Mouse (Mus musculus) heart, embryonic 15.5 days (tissue): Measurements from ENCODE around the gene Pi4k2a. TPM values are rescaled to one million over a fixed set of nuclear protein-coding genes. Genes with fewer than 3 reads are reported as not detected.

Experiments used
- ATAC-seq: fragments of 200-750 bp; cut with Nextera tagmentation; replicated peaks from 2 replicates; pipeline ENCODE4 v1.8.0; 2017; ENCODE audit warnings: low read depth, moderate TSS enrichment; ENCODE audit not compliant: insufficient number of reproducible peaks, insufficient read depth, low FRiP score
- H3K27ac ChIP-seq: fragments of 300-500 bp; sonication (generic); 2 replicates; pipeline ENCODE4 v1.5.1; 2015; ENCODE audit warnings: mild to moderate bottlenecking, inconsistent platforms
- H3K27me3 ChIP-seq: fragments of 300-500 bp; sonication (generic); 2 replicates; pipeline ENCODE4 v1.6.1; 2015; ENCODE audit warnings: inconsistent platforms
- H3K36me3 ChIP-seq: fragments of 300-500 bp; sonication (generic); 2 replicates; pipeline ENCODE4 v1.6.1; 2015; ENCODE audit warnings: mild to moderate bottlenecking, inconsistent platforms
- H3K4me1 ChIP-seq: fragments of 300-500 bp; sonication (generic); replicated peaks from 2 replicates; pipeline ENCODE4 v1.6.1; 2015; ENCODE audit warnings: inconsistent platforms
- H3K4me2 ChIP-seq: fragments of 300-500 bp; sonication (generic); 2 replicates; pipeline ENCODE4 v1.6.1; 2015; ENCODE audit warnings: inconsistent platforms, mild to moderate bottlenecking, moderate library complexity
- H3K4me3 ChIP-seq: fragments of 300-500 bp; sonication (generic); 2 replicates; pipeline ENCODE4 v1.5.1; 2015; ENCODE audit warnings: mild to moderate bottlenecking, inconsistent platforms
- H3K9ac ChIP-seq: fragments of 300-500 bp; sonication (generic); 2 replicates; pipeline ENCODE4 v1.6.1; 2015; ENCODE audit warnings: mild to moderate bottlenecking, inconsistent platforms
- H3K9me3 ChIP-seq: fragments of 300-500 bp; sonication (generic); replicated peaks from 2 replicates; pipeline ENCODE4 v1.6.1; 2016; ENCODE audit warnings: inconsistent platforms
- WGBS: fragments of 180-500 bp; shearing (Covaris S2); methylation state at CpG from one replicate; pipeline ENCODE4 v1.1.7; 2015; ENCODE audit warnings: mixed read lengths; 5-methylcytosine and 5-hydroxymethylcytosine counted together
- polyA plus RNA-seq: library from polyadenylated mRNA; unstranded; fragments of >200 nt; fragmentation: Nextera tagmentation; extraction: Ambion mirVana; gene quantifications from 2 replicates; pipeline ENCODE4 v1.2.1, GENCODE M21; 2015

Pi4k2a gene
- polyA plus RNA-seq, 1 experiment from 2014 or later = 13.3 TPM

- no peaks in the 10 kb centered on the region for H3K9me3 ChIP-seq
- H3K27me3 ChIP-seq = no peaks in the 10 kb centered on the region
- H3K9ac ChIP-seq = peak overlapping the region; percentile 88; the same call in 1 of the 2 replicates
- H3K27ac ChIP-seq = peak overlapping the region; percentile 91
- 88% methylated on average over 9 of the region's 9 CpGs for WGBS
- peaks cover 52% of the 10 kb centered on the region for H3K4me1 ChIP-seq
- peak overlapping the region; percentile 79; the same call in 1 of the 2 replicates for H3K4me3 ChIP-seq
- no peak for ATAC-seq
- no peaks in the 10 kb centered on the region for H3K36me3 ChIP-seq
- peak overlapping the region; percentile 90 for H3K4me2 ChIP-seq
Observed at GRCm38 (mm10) chr19:42146276-42147010, 56.2 kb downstream of the Pi4k2a start.

- peaks cover 57% of the 10 kb centered on the region for H3K4me1 ChIP-seq
Observed at GRCm38 (mm10) chr19:42147170-42147768, 57.0 kb downstream of the Pi4k2a start, which contains the start of gene Marveld1. Gene Marveld1, plus strand, starts transcription at chr19:42147400.

GRCm38 (mm10) chr19:42147769-42148568, 57.7 kb downstream of the Pi4k2a start:
- peak; percentile 40 for ATAC-seq
- Histone ChIP-seq H3K4me1 (peaks cover 57% of the 10 kb centered on the region), H3K4me3 (peak overlapping the region; percentile 79), H3K36me3 (no peaks in the 10 kb centered on the region), H3K9me3 (no peaks in the 10 kb centered on the region), H3K9ac (peak overlapping the region; percentile 88), H3K27ac (peak overlapping the region; percentile 91), H3K4me2 (peak overlapping the region; percentile 90), H3K27me3 (no peaks in the 10 kb centered on the region)
- under 1% methylated on average over 63 of the region's 63 CpGs for WGBS

More at GRCm38 (mm10) chr19:42147170-42147768, 57.0 kb downstream of the Pi4k2a start, which contains the start of gene Marveld1:
- ATAC-seq = peak; percentile 77
- no peaks in the 10 kb centered on the region for H3K27me3 ChIP-seq
- under 1% methylated on average over 25 of the region's 57 CpGs for WGBS
- H3K27ac ChIP-seq = peak within 1 kb of the TSS; percentile 91
- H3K4me2 ChIP-seq = peak within 1 kb of the TSS; percentile 90
- peak within 1 kb of the TSS; percentile 88 for H3K9ac ChIP-seq
- H3K4me3 ChIP-seq = peak within 1 kb of the TSS; percentile 79
- no peaks in the 10 kb centered on the region for H3K36me3 ChIP-seq
- no peaks in the 10 kb centered on the region for H3K9me3 ChIP-seq

- H3K9ac ChIP-seq = peak overlapping the region; percentile 88
- H3K4me1 ChIP-seq = peaks cover 57% of the 10 kb centered on the region
- no peak; the same call in 1 of the 2 replicates for ATAC-seq
- no peaks in the 10 kb centered on the region for H3K9me3 ChIP-seq
- no peaks in the 10 kb centered on the region for H3K36me3 ChIP-seq
- peak overlapping the region; percentile 91 for H3K27ac ChIP-seq
- no peaks in the 10 kb centered on the region for H3K27me3 ChIP-seq
- 14% methylated on average over 7 of the region's 7 CpGs for WGBS
- peak overlapping the region; percentile 90 for H3K4me2 ChIP-seq
- H3K4me3 ChIP-seq = peak overlapping the region; percentile 79
Observed at GRCm38 (mm10) chr19:42148569-42148860, 58.2 kb downstream of the Pi4k2a start.

- Histone ChIP-seq H3K4me1 (peaks cover 44% of the 10 kb centered on the region), H3K9me3 (no peaks in the 10 kb centered on the region), H3K4me2 (no peak overlapping the region), H3K27ac (peak overlapping the region; percentile 35), H3K9ac (no peak overlapping the region), H3K4me3 (no peak overlapping the region), H3K27me3 (no peaks in the 10 kb centered on the region), H3K36me3 (no peaks in the 10 kb centered on the region)
- 4% methylated on average over 6 of the region's 6 CpGs for WGBS
- ATAC-seq = peak; percentile 10; the same call in 1 of the 2 replicates
Observed at GRCm38 (mm10) chr19:42151990-42152389, 61.7 kb downstream of the Pi4k2a start.

GRCm38 (mm10) chr19:42157493-42158237, 67.4 kb downstream of the Pi4k2a start:
- Histone ChIP-seq H3K27ac (no peak overlapping the region), H3K4me3 (no peak overlapping the region)

GRCm38 (mm10) chr19:42158246-42159017, 68.2 kb downstream of the Pi4k2a start:
- Histone ChIP-seq H3K9ac (no peak overlapping the region), H3K4me3 (no peak overlapping the region), H3K4me1 (peaks cover 3% of the 10 kb centered on the region; the same call in 1 of the 2 replicates), H3K27me3 (no peaks in the 10 kb centered on the region), H3K4me2 (no peak overlapping the region), H3K27ac (no peak overlapping the region), H3K9me3 (no peaks in the 10 kb centered on the region), H3K36me3 (no peaks in the 10 kb centered on the region)
- ATAC-seq = no peak
- 28% methylated on average over 13 of the region's 13 CpGs for WGBS

More at GRCm38 (mm10) chr19:42157493-42158237, 67.4 kb downstream of the Pi4k2a start:
- Histone ChIP-seq H3K4me1 (peaks cover 3% of the 10 kb centered on the region; the same call in 1 of the 2 replicates), H3K36me3 (no peaks in the 10 kb centered on the region), H3K4me2 (no peak overlapping the region), H3K27me3 (no peaks in the 10 kb centered on the region), H3K9me3 (no peaks in the 10 kb centered on the region), H3K9ac (no peak overlapping the region)
- 42% methylated on average over 12 of the region's 12 CpGs for WGBS
- ATAC-seq = no peak

GRCm38 (mm10) chr19:42163764-42164163, 73.5 kb downstream of the Pi4k2a start, which contains the start of gene Zfyve27:
Gene Zfyve27, plus strand, starts transcription at chr19:42163951.
- Histone ChIP-seq H3K4me1 (peaks cover under 1% of the 10 kb centered on the region; the same call in 1 of the 2 replicates), H3K27me3 (peaks cover 17% of the 10 kb centered on the region), H3K4me3 (no peak within 1 kb of the TSS), H3K9ac (no peak within 1 kb of the TSS), H3K27ac (no peak within 1 kb of the TSS), H3K4me2 (no peak within 1 kb of the TSS), H3K36me3 (no peaks in the 10 kb centered on the region), H3K9me3 (no peaks in the 10 kb centered on the region)
- ATAC-seq = no peak
- WGBS = 55% methylated on average over 5 of the region's 5 CpGs

- Histone ChIP-seq H3K4me3 (no peak overlapping the region), H3K27me3 (peaks cover 21% of the 10 kb centered on the region), H3K27ac (no peak overlapping the region), H3K4me2 (no peak overlapping the region), H3K36me3 (no peaks in the 10 kb centered on the region), H3K9ac (no peak overlapping the region), H3K4me1 (no peaks in the 10 kb centered on the region; the same call in 1 of the 2 replicates), H3K9me3 (no peaks in the 10 kb centered on the region)
- 54% methylated on average over 7 of the region's 7 CpGs for WGBS
- ATAC-seq = no peak
Observed at GRCm38 (mm10) chr19:42164188-42164587, 73.9 kb downstream of the Pi4k2a start.

GRCm38 (mm10) chr19:42166130-42166529, 75.9 kb downstream of the Pi4k2a start:
- H3K27ac ChIP-seq = no peak overlapping the region
- H3K9me3 ChIP-seq = no peaks in the 10 kb centered on the region
- H3K4me2 ChIP-seq = peak overlapping the region; percentile 59
- H3K9ac ChIP-seq = no peak overlapping the region
- peak overlapping the region; percentile 36 for H3K4me3 ChIP-seq
- peaks cover 23% of the 10 kb centered on the region for H3K27me3 ChIP-seq
- H3K36me3 ChIP-seq = no peaks in the 10 kb centered on the region
- peaks cover 8% of the 10 kb centered on the region for H3K4me1 ChIP-seq
- 2% methylated on average over 12 of the region's 12 CpGs for WGBS
- no peak for ATAC-seq
